Mouse (Mus musculus) left cerebral cortex, postnatal 36 days (tissue): ENCODE results near the gene Lrig3. TPM values are rescaled to one million over a fixed set of nuclear protein-coding genes. Genes with fewer than 3 reads are reported as not detected.

Experiments used
- microRNA-seq: library from miRNA; unstranded; fragments of <30 nt; microRNA quantifications from one replicate; pipeline ENCODE4 v1.2.0, GENCODE M21; 2022
- total RNA-seq, 2 experiments: library from RNA; stranded (reverse); gene quantifications; 2 replicates each; pipeline ENCODE4 v1.2.3; 2021

The Lrig3 gene
- total RNA-seq, 2 experiments from 2014 or later = 3.4 TPM

Small RNA genes within 50 kb of the gene (microRNA-seq; reads per million reads assigned to microRNA genes)
- not detected for gene Gm22183
